Mouse (Mus musculus) neutrophil, adult 59 days (primary cell): ENCODE measurements around the gene B3gnt5. TPM values are rescaled to one million over a fixed set of nuclear protein-coding genes. Genes with fewer than 3 reads are reported as not detected.

Source experiments
- total RNA-seq, 2 experiments: library from RNA; stranded (reverse); gene quantifications; 1 replicate in 1 of 2; 2 replicates in 1 of 2; pipeline ENCODE4 v1.2.4; 2023

Gene B3gnt5
- 1 to 10 TPM; 4.1 to 5.4 TPM for total RNA-seq

DNA sequence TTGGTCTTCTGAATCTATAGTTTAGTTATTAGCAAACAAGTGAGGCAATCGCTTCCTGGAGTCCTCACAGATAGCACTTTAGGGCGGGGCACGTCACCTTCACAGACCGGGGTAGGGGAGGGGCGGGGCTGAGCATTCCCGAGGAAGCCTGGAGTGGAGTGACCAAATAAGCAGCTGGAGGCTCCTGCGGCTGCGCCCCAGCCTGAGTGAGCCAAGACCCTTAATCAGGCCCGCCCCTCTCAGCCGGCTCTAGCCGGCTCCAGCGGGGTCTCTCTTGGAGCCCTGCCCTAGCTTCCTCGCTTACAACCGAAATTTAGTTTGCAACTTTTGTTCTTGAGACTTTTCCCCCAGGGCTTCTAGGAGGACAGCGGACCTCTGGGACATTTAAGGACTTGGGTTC, at the start of gene B3gnt5:
B3gnt5 (plus strand) TSS at position 135 of the 400 bp plus-strand sequence.

Other genes starting within 250 kb of the B3gnt5 start
- gene Olfr167, start 237.9 kb upstream of the B3gnt5 start, total RNA-seq, result not detected
- not detected for gene Olfr168, start 224.7 kb upstream of the B3gnt5 start, total RNA-seq
- not detected for gene Olfr169, start 188.4 kb upstream of the B3gnt5 start, total RNA-seq
- gene Olfr170, start 148.3 kb upstream of the B3gnt5 start, total RNA-seq, result not detected
- not detected for gene Olfr171, start 130.3 kb upstream of the B3gnt5 start, total RNA-seq
- gene Lamp3, start 53.8 kb upstream of the B3gnt5 start, total RNA-seq, result not detected
- 10 to 100 TPM; 78.8 to 82.6 TPM for gene Klhl6, start 222.8 kb downstream of the B3gnt5 start, total RNA-seq